Mouse (Mus musculus): ENCODE measurements at regions not wholly inside any gene's neighbourhood (a gene's known extent, or its start where the extent isn't known, plus 50 kb on each side); places are given as distances from the start of the nearest gene placed in this dataset.

- no peak for DNase-seq (ENCODE audit: low spot score)
Observed at GRCm38 (mm10) chr10:84088799-84089778, 351.3 kb downstream of the Nuak1 start.

GRCm38 (mm10) chr10:84093919-84094318 lies 346.5 kb downstream of the Nuak1 start:
- no peak for DNase-seq (ENCODE audit: low spot score)

GRCm38 (mm10) chr10:84097196-84097595 lies 343.2 kb downstream of the Nuak1 start:
- DNase-seq (ENCODE audit: low spot score), result no peak

- DNase-seq (ENCODE audit: low spot score), result no peak
Observed at GRCm38 (mm10) chr10:84103985-84104384, 336.4 kb downstream of the Nuak1 start.

- DNase-seq (ENCODE audit: low spot score), result no peak
Observed at GRCm38 (mm10) chr10:84104556-84104955, 335.8 kb downstream of the Nuak1 start.

- DNase-seq (ENCODE audit: low spot score), result no peak
Observed at GRCm38 (mm10) chr10:84109680-84110371, 330.6 kb downstream of the Nuak1 start.

GRCm38 (mm10) chr10:84110372-84110985 lies 329.9 kb downstream of the Nuak1 start:
- no peak for DNase-seq (ENCODE audit: low spot score)

- DNase-seq (ENCODE audit: low spot score), result no peak
Observed at GRCm38 (mm10) chr10:84111502-84111901, 328.9 kb downstream of the Nuak1 start.

GRCm38 (mm10) chr10:84111909-84112308 lies 328.5 kb downstream of the Nuak1 start:
- DNase-seq (ENCODE audit: low spot score), result no peak

GRCm38 (mm10) chr10:84119952-84120550 lies 320.3 kb downstream of the Nuak1 start:
- no peak for DNase-seq (ENCODE audit: low spot score)

GRCm38 (mm10) chr10:84137019-84137658 lies 303.3 kb downstream of the Nuak1 start:
- DNase-seq (ENCODE audit: low spot score), result no peak

GRCm38 (mm10) chr10:84142741-84143454 lies 297.5 kb downstream of the Nuak1 start:
- DNase-seq (ENCODE audit: low spot score), result no peak

- peak; percentile 5 for DNase-seq (ENCODE audit: low spot score)
Observed at GRCm38 (mm10) chr10:84143674-84144343, 296.6 kb downstream of the Nuak1 start.

GRCm38 (mm10) chr10:84144344-84144687 lies 296.1 kb downstream of the Nuak1 start:
- no peak for DNase-seq (ENCODE audit: low spot score)

- DNase-seq (ENCODE audit: low spot score), result no peak
Observed at GRCm38 (mm10) chr10:84147305-84147984, 293.0 kb downstream of the Nuak1 start.

- DNase-seq (ENCODE audit: low spot score), result no peak
Observed at GRCm38 (mm10) chr10:84163752-84164151, 276.6 kb downstream of the Nuak1 start.

- no peak for DNase-seq (ENCODE audit: low spot score)
Observed at GRCm38 (mm10) chr10:84165832-84166567, 274.4 kb downstream of the Nuak1 start.

- DNase-seq (ENCODE audit: low spot score), result peak; percentile 11
Observed at GRCm38 (mm10) chr10:84166568-84166905, 273.9 kb downstream of the Nuak1 start.

- peak; percentile 85 for DNase-seq (ENCODE audit: low spot score)
Observed at GRCm38 (mm10) chr10:84172828-84173321, 267.5 kb downstream of the Nuak1 start.
